Mouse (Mus musculus): Measurements from ENCODE around the gene Smg9. TPM values are rescaled to one million over a fixed set of nuclear protein-coding genes. Genes with fewer than 3 reads are reported as not detected.

The Smg9 gene
- total RNA-seq, 2 experiments from 2014 or later, result 33.2 to 34.8 TPM

Other genes starting within 250 kb of the Smg9 start
- gene Zfp114, start 224.6 kb upstream of the Smg9 start, total RNA-seq (2021), result 1 to 10 TPM; 2.9 to 4.1 TPM
- 10 to 100 TPM; 13.1 to 13.2 TPM for gene Zfp111, start 188.2 kb upstream of the Smg9 start, total RNA-seq (2021)
- 1 to 10 TPM; 9.2 to 10.0 TPM for gene Zfp109, start 162.1 kb upstream of the Smg9 start, total RNA-seq (2021)
- 1 to 10 TPM; 8.0 TPM for gene Zfp108, start 144.8 kb upstream of the Smg9 start, total RNA-seq (2021)
- gene Zfp93, start 129.2 kb upstream of the Smg9 start, total RNA-seq (2021), result 10 to 100 TPM; 13.4 to 14.4 TPM
- 10 to 100 TPM; 19.8 to 24.9 TPM for gene Zfp61, start 98.4 kb upstream of the Smg9 start, total RNA-seq (2021)
- 10 to 100 TPM; 12.1 to 12.7 TPM for gene Zfp94, start 83.0 kb upstream of the Smg9 start, total RNA-seq (2021)
- not detected for gene Tescl, start 65.7 kb upstream of the Smg9 start, total RNA-seq (2021)
- gene Lypd5, start 50.4 kb upstream of the Smg9 start, total RNA-seq (2021), result not detected
- gene Kcnn4, start 29.4 kb upstream of the Smg9 start, total RNA-seq (2021), result under 1 TPM; 0.36 to 0.72 TPM
- not detected for gene Irgc1, start 52.7 kb downstream of the Smg9 start, total RNA-seq (2021)
- gene Plaur, start 62.9 kb downstream of the Smg9 start, total RNA-seq (2021), result under 1 TPM; 0.54 to 0.91 TPM
- 100 to 1,000 TPM; 136 to 141 TPM for gene Cadm4, start 82.4 kb downstream of the Smg9 start, total RNA-seq (2021)
- gene Zfp428, start 107.4 kb downstream of the Smg9 start, total RNA-seq (2021), result 10 to 100 TPM; 40.0 to 45.4 TPM
- gene AC161166.1, start 112.8 kb downstream of the Smg9 start, total RNA-seq (2021), result not detected
- 10 to 100 TPM; 62.1 to 63.3 TPM for gene Irgq, start 131.1 kb downstream of the Smg9 start, total RNA-seq (2021)
- not detected for gene Pinlyp, start 146.5 kb downstream of the Smg9 start, total RNA-seq (2021)
- 10 to 100 TPM; 36.8 to 43.4 TPM for gene Xrcc1, start 146.7 kb downstream of the Smg9 start, total RNA-seq (2021)
- 10 to 100 TPM; 11.8 to 13.3 TPM for gene Ethe1, start 187.9 kb downstream of the Smg9 start, total RNA-seq (2021)
- gene Zfp575, start 188.0 kb downstream of the Smg9 start, total RNA-seq (2021), result 1 to 10 TPM; 5.7 TPM
- gene Phldb3, start 211.1 kb downstream of the Smg9 start, total RNA-seq (2021), result under 1 TPM; 0.17 to 0.63 TPM
- gene Lypd3, start 236.9 kb downstream of the Smg9 start, total RNA-seq (2021), result 1 to 10 TPM in 1 of 2 experiments, under 1 TPM in 1; 0.57 to 1.3 TPM